Mouse (Mus musculus): ENCODE results near the gene Ppox.

DNA sequence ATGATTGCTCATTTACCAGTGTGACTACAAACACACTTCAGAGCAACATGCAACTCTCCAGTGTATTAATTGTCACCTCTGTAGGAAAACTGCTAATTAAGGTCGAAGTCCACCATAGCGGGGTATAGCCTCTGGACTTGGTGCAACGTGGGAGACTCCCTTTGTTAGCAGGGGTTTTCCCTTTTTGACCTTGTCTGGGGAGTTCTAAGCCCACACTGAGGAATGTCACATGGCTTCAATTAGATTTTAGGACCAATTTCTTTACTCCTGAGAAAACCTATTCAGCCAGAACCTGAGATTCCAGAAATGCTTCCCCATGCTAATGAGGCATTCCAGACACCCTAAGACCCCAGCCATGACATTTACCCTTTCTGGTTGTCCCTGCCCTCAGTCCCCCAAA is 50.8 kb downstream of the Ppox start:
- no peak for TF ChIP-seq CTCF (IDR thresholded peaks at IDR 0.05; ENCODE audit: low read depth, low read length)
- no peak for TF ChIP-seq TAL1 (conservative IDR thresholded peaks at IDR 0.05; ENCODE audit: low read depth, low read length)
- no peak for TF ChIP-seq GATA1 (IDR thresholded peaks at IDR 0.05; ENCODE audit: borderline replicate concordance, low read length)
- no peak for TF ChIP-seq POLR2AphosphoS5 (IDR thresholded peaks at IDR 0.05; ENCODE audit: insufficient replicate concordance, low read depth, low read length)

All from G1E (cell line).